Comparison of ENCODE assay signal across 22 mouse cellular contexts in the genomic region with DNA sequence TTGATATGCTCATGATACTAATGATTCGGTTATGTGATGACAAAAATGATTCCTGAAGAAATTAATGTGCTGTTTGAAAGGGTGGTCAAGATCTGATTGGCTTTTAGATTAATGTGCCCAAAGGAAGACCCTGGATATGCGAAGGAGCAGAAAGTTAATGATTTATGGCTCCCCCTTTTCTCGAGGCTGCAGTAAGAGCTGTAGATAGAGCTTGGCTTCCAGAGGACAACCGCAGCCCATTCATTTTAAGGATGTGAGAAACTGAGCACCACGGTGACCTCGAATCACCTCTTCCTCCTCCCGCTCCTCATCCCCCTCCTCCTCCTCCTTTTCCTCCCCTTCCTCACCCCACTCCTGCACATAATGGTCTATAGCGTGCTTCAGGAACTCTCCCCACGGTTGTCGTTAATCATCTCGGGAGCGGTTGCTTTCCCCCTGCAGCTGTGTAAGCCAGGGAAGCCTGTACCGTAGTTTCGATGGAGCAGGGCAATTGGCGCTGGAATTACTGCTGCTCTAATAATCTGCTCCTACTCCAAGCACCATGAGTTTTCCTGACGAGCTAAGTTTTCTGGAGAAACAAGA.
DNase-seq lines count a peak whose midpoint lies in the region; ATAC-seq lines count a peak whose summit lies in the region.
"Had no signal": no experiment of that assay in that cellular context is flagged by ENCODE, and none has a peak within 500 bp of the region (broad histone marks: within the 10 kb centered on the region; RNA-seq: fewer than 3 reads in every experiment).

No protein-coding gene starts in this region.

- H3K4me3 ChIP-seq in kidney, embryonic 16.5 days (ENCODE audit: low read length): 0 out of 2 replicates have a peak overlapping the region, but pooled peaks have one; percentile 6
- no peak overlapping the region for H3K4me3 ChIP-seq in neural tube, embryonic 14.5 days (ENCODE audit: low read depth, low read length)
- H3K4me3 ChIP-seq: forebrain, embryonic 12.5 days; gastrocnemius, adult 2 months; heart, embryonic 13.5 days; liver, embryonic 15.5 days; midbrain, embryonic 12.5 days had no signal

- H3K4me1 ChIP-seq in kidney, embryonic 16.5 days (ENCODE audit: insufficient read depth, low read length): peaks cover 22% of the 10 kb centered on the region
- H3K4me1 ChIP-seq in neural tube, embryonic 14.5 days (ENCODE audit: control insufficient read depth, insufficient read depth, low read length): 0 out of 2 replicates have a peak, but pooled peaks cover 3% of the 10 kb centered on the region
- H3K4me1 ChIP-seq: forebrain, embryonic 12.5 days; midbrain, embryonic 12.5 days had no signal

- no peaks in the 10 kb centered on the region for H3K36me3 ChIP-seq in kidney, embryonic 16.5 days (ENCODE audit: insufficient read depth, low read length)
- no peaks in the 10 kb centered on the region for H3K36me3 ChIP-seq in neural tube, embryonic 14.5 days (ENCODE audit: control insufficient read depth, insufficient read depth, low read length)
- H3K36me3 ChIP-seq: liver, embryonic 15.5 days had no signal

- peak overlapping the region; percentile 41 for H3K4me2 ChIP-seq in kidney, embryonic 16.5 days (replicated peaks; ENCODE audit: low read depth, low read length)
- H3K4me2 ChIP-seq in neural tube, embryonic 14.5 days (ENCODE audit: low read depth, low read length): no peak overlapping the region
- H3K4me2 ChIP-seq: forebrain, embryonic 12.5 days; heart, embryonic 13.5 days; liver, embryonic 15.5 days; midbrain, embryonic 12.5 days had no signal

- H3K27ac ChIP-seq in kidney, embryonic 16.5 days (ENCODE audit: low read length): peak overlapping the region; percentile 47
- no peak overlapping the region for H3K27ac ChIP-seq in neural tube, embryonic 14.5 days (ENCODE audit: low read depth, low read length)
- H3K27ac ChIP-seq: forebrain, embryonic 12.5 days; gastrocnemius, adult 2 months; heart, embryonic 13.5 days; liver, embryonic 15.5 days; macrophage; midbrain, embryonic 12.5 days had no signal

- H3K9me3 ChIP-seq in kidney, embryonic 16.5 days (ENCODE audit: low read length): no peaks in the 10 kb centered on the region
- no peaks in the 10 kb centered on the region for H3K9me3 ChIP-seq in neural tube, embryonic 14.5 days (ENCODE audit: control insufficient read depth, low read length)
- H3K9me3 ChIP-seq: forebrain, embryonic 12.5 days; heart, embryonic 13.5 days; liver, embryonic 15.5 days; midbrain, embryonic 12.5 days had no signal

- H3K9ac ChIP-seq in kidney, embryonic 16.5 days (replicated peaks; ENCODE audit: low read length): no peak overlapping the region
- H3K9ac ChIP-seq in neural tube, embryonic 14.5 days (replicated peaks; ENCODE audit: low read depth, low read length): no peak overlapping the region
- H3K9ac ChIP-seq: forebrain, embryonic 12.5 days; heart, embryonic 13.5 days; liver, embryonic 15.5 days; midbrain, embryonic 12.5 days had no signal

- peak; percentile 42 for DNase-seq in embryo, embryonic 11 days
- DNase-seq in embryo, embryonic 9.5 days (ENCODE audit: extremely low spot score): no peak
- DNase-seq in kidney, adult 9 months: no peak
- no peak for DNase-seq in testis, postnatal 14 days (ENCODE audit: low spot score)
- no peak for DNase-seq in c-Kit-positive CD71-positive TER-119-positive erythroid progenitor cells, embryonic 14.5 days (ENCODE audit: low spot score)
- DNase-seq: adrenal gland, postnatal 10 days; cerebellum, adult 11 months; cerebellum, postnatal 14 days; gastrocnemius, adult 2 months; right cerebral cortex, adult 18-20 months; thymus, postnatal 14 days had no signal

- H3K27me3 ChIP-seq in kidney, embryonic 16.5 days (ENCODE audit: insufficient read depth, low read length): no peaks in the 10 kb centered on the region
- no peaks in the 10 kb centered on the region for H3K27me3 ChIP-seq in neural tube, embryonic 14.5 days (ENCODE audit: control insufficient read depth, insufficient read depth, low read length)
- H3K27me3 ChIP-seq: forebrain, embryonic 12.5 days; heart, embryonic 13.5 days; liver, embryonic 15.5 days; midbrain, embryonic 12.5 days had no signal

- ATAC-seq in kidney, embryonic 16.5 days (ENCODE audit: low FRiP score, low TSS enrichment): peak; percentile 92
- ATAC-seq in granulocyte monocyte progenitor cell, adult 5-6 weeks (replicated peaks; ENCODE audit: poor library complexity, severe bottlenecking): 0 out of 2 replicates have a peak, but pooled peaks have one; percentile 12
- ATAC-seq in neural tube, embryonic 14.5 days (ENCODE audit: low read depth): peak; percentile 54; the same call in 1 of the 2 replicates
- ATAC-seq: activated CD4-positive, CD25-positive, alpha-beta regulatory T cell, adult 4 months; CD4-positive, CD25-positive, alpha-beta regulatory T cell, adult 4 months; inflammation-experienced regulatory T-cells, adult 6 months had no signal

- 11% methylated on average over 16 of the region's 16 CpGs for WGBS in kidney, embryonic 16.5 days
- 34% methylated on average over 16 of the region's 16 CpGs for WGBS in neural tube, embryonic 14.5 days

Comparison
In these comparisons a context has a peak if more than half of its experiments do, and no peak if none do; other contexts are left out.
1. ATAC-seq: peak in every context shown above with its lines; median percentile 92 in kidney, embryonic 16.5 days; 54 in neural tube, embryonic 14.5 days; 12 in granulocyte monocyte progenitor cell, adult 5-6 weeks.